Mouse (Mus musculus): ENCODE measurements around the gene Hsph1. TPM values are rescaled to one million over a fixed set of nuclear protein-coding genes. Genes with fewer than 3 reads are reported as not detected.

Gene Hsph1
- polyA plus RNA-seq, 1 experiment from 2014 or later = 92.0 TPM

GRCm38 (mm10) chr5:149637306-149637705 lies 1.1 kb upstream of the Hsph1 start:
- peak overlapping the region; percentile 81 for H3K4me2 ChIP-seq
- H3K27me3 ChIP-seq = no peaks in the 10 kb centered on the region
- no peaks in the 10 kb centered on the region for H3K9me3 ChIP-seq
- ATAC-seq (ENCODE audit: low FRiP score) = no peak
- no peak overlapping the region for H3K27ac ChIP-seq
- H3K9ac ChIP-seq = peak overlapping the region; percentile 70
- H3K4me1 ChIP-seq (replicated peaks) = peaks cover 22% of the 10 kb centered on the region
- peaks cover 8% of the 10 kb centered on the region for H3K36me3 ChIP-seq
- WGBS = 60% methylated on average over 8 of the region's 8 CpGs
- peak overlapping the region; percentile 74; the same call in 1 of the 2 replicates for H3K4me3 ChIP-seq

- Histone ChIP-seq H3K36me3 (peaks cover 25% of the 10 kb centered on the region), H3K4me1 (replicated peaks) (peaks cover 22% of the 10 kb centered on the region), H3K4me3 (peak overlapping the region; percentile 74), H3K27ac (peak overlapping the region; percentile 89), H3K9me3 (no peaks in the 10 kb centered on the region), H3K9ac (peak overlapping the region; percentile 84), H3K27me3 (no peaks in the 10 kb centered on the region), H3K4me2 (peak overlapping the region; percentile 81)
- WGBS = under 1% methylated on average over 24 of the region's 24 CpGs
- peak; percentile 4 for ATAC-seq (ENCODE audit: low FRiP score)
These were observed 620 bp downstream of the Hsph1 start for GRCm38 (mm10) chr5:149635556-149635955.

GRCm38 (mm10) chr5:149634409-149635035 lies 1.7 kb downstream of the Hsph1 start:
- peaks cover 36% of the 10 kb centered on the region for H3K36me3 ChIP-seq
- no peak overlapping the region for H3K27ac ChIP-seq
- WGBS = 80% methylated on average over 11 of the region's 11 CpGs
- peaks cover 22% of the 10 kb centered on the region for H3K4me1 ChIP-seq (replicated peaks)
- H3K4me3 ChIP-seq = peak overlapping the region; percentile 74
- ATAC-seq (ENCODE audit: low FRiP score) = no peak
- H3K4me2 ChIP-seq = peak overlapping the region; percentile 81
- no peaks in the 10 kb centered on the region for H3K9me3 ChIP-seq
- H3K27me3 ChIP-seq = no peaks in the 10 kb centered on the region
- H3K9ac ChIP-seq = peak overlapping the region; percentile 84

GRCm38 (mm10) chr5:149625547-149625946 lies 10.6 kb downstream of the Hsph1 start:
- H3K4me1 ChIP-seq (replicated peaks) = no peaks in the 10 kb centered on the region
- 92% methylated on average over 3 of the region's 3 CpGs for WGBS
- H3K36me3 ChIP-seq = peaks cover 94% of the 10 kb centered on the region
- H3K9me3 ChIP-seq = no peaks in the 10 kb centered on the region
- H3K9ac ChIP-seq = no peak overlapping the region
- ATAC-seq (ENCODE audit: low FRiP score) = no peak
- H3K4me2 ChIP-seq = no peak overlapping the region
- H3K27me3 ChIP-seq = no peaks in the 10 kb centered on the region
- H3K4me3 ChIP-seq = no peak overlapping the region
- no peak overlapping the region for H3K27ac ChIP-seq

- Histone ChIP-seq H3K4me1 (replicated peaks) (no peaks in the 10 kb centered on the region), H3K36me3 (peaks cover 94% of the 10 kb centered on the region), H3K4me3 (no peak overlapping the region), H3K4me2 (no peak overlapping the region), H3K27ac (no peak overlapping the region), H3K9ac (no peak overlapping the region), H3K27me3 (no peaks in the 10 kb centered on the region), H3K9me3 (no peaks in the 10 kb centered on the region)
- WGBS = 89% methylated on average over 8 of the region's 8 CpGs
- no peak for ATAC-seq (ENCODE audit: low FRiP score)
These were observed 12.1 kb downstream of the Hsph1 start for GRCm38 (mm10) chr5:149623815-149624675.

- no peak overlapping the region for H3K27ac ChIP-seq
- H3K36me3 ChIP-seq = peaks cover 96% of the 10 kb centered on the region
- ATAC-seq (ENCODE audit: low FRiP score) = no peak
- H3K4me2 ChIP-seq = no peak overlapping the region
- H3K4me1 ChIP-seq (replicated peaks) = no peaks in the 10 kb centered on the region
- no peak overlapping the region for H3K9ac ChIP-seq
- H3K4me3 ChIP-seq = no peak overlapping the region
- 67% methylated on average over 6 of the region's 6 CpGs for WGBS
- H3K27me3 ChIP-seq = no peaks in the 10 kb centered on the region
- H3K9me3 ChIP-seq = no peaks in the 10 kb centered on the region
These were observed 13.5 kb downstream of the Hsph1 start for GRCm38 (mm10) chr5:149622644-149623043.

- no peaks in the 10 kb centered on the region for H3K9me3 ChIP-seq
These were observed 14.0 kb downstream of the Hsph1 start for GRCm38 (mm10) chr5:149622152-149622551.

GRCm38 (mm10) chr5:149617776-149618425 lies 18.3 kb downstream of the Hsph1 start:
- Histone ChIP-seq H3K4me2 (no peak overlapping the region), H3K27ac (no peak overlapping the region), H3K9me3 (no peaks in the 10 kb centered on the region), H3K27me3 (no peaks in the 10 kb centered on the region), H3K36me3 (peaks cover 91% of the 10 kb centered on the region), H3K9ac (no peak overlapping the region), H3K4me3 (no peak overlapping the region), H3K4me1 (replicated peaks) (peaks cover 2% of the 10 kb centered on the region)
- no peak for ATAC-seq (ENCODE audit: low FRiP score)
- WGBS = 94% methylated on average over 6 of the region's 6 CpGs

More at GRCm38 (mm10) chr5:149622152-149622551, 14.0 kb downstream of the Hsph1 start:
- Histone ChIP-seq H3K27me3 (no peaks in the 10 kb centered on the region), H3K4me1 (replicated peaks) (no peaks in the 10 kb centered on the region), H3K9ac (peak overlapping the region; percentile 49; the same call in 1 of the 2 replicates), H3K4me2 (no peak overlapping the region), H3K4me3 (no peak overlapping the region), H3K36me3 (peaks cover 96% of the 10 kb centered on the region), H3K27ac (no peak overlapping the region)
- ATAC-seq (ENCODE audit: low FRiP score) = no peak
- 72% methylated on average over 7 of the region's 7 CpGs for WGBS

GRCm38 (mm10) chr5:149616817-149617216 lies 19.4 kb downstream of the Hsph1 start:
- H3K36me3 ChIP-seq = peaks cover 81% of the 10 kb centered on the region

GRCm38 (mm10) chr5:149616138-149616537 lies 20.0 kb downstream of the Hsph1 start:
- no peak for ATAC-seq (ENCODE audit: low FRiP score)
- 93% methylated on average over 1 of the region's 1 CpGs for WGBS
- H3K27ac ChIP-seq = no peak overlapping the region
- no peaks in the 10 kb centered on the region for H3K27me3 ChIP-seq
- no peak overlapping the region for H3K4me2 ChIP-seq
- no peak overlapping the region for H3K4me3 ChIP-seq
- H3K4me1 ChIP-seq (replicated peaks) = peaks cover 19% of the 10 kb centered on the region
- H3K36me3 ChIP-seq = peaks cover 74% of the 10 kb centered on the region
- H3K9ac ChIP-seq = no peak overlapping the region
- no peaks in the 10 kb centered on the region for H3K9me3 ChIP-seq

More at GRCm38 (mm10) chr5:149616817-149617216, 19.4 kb downstream of the Hsph1 start:
- Histone ChIP-seq H3K9ac (no peak overlapping the region), H3K9me3 (no peaks in the 10 kb centered on the region), H3K4me3 (no peak overlapping the region), H3K27ac (no peak overlapping the region), H3K27me3 (no peaks in the 10 kb centered on the region), H3K4me1 (replicated peaks) (peaks cover 13% of the 10 kb centered on the region), H3K4me2 (no peak overlapping the region)
- no peak for ATAC-seq (ENCODE audit: low FRiP score)
- 76% methylated on average over 10 of the region's 10 CpGs for WGBS

GRCm38 (mm10) chr5:149612740-149613139 lies 23.4 kb downstream of the Hsph1 start:
- H3K4me3 ChIP-seq = no peak overlapping the region
- 52% methylated on average over 10 of the region's 10 CpGs for WGBS
- peaks cover 40% of the 10 kb centered on the region for H3K36me3 ChIP-seq
- no peaks in the 10 kb centered on the region for H3K27me3 ChIP-seq
- no peak overlapping the region for H3K4me2 ChIP-seq
- no peaks in the 10 kb centered on the region for H3K9me3 ChIP-seq
- no peak overlapping the region for H3K9ac ChIP-seq
- peaks cover 19% of the 10 kb centered on the region for H3K4me1 ChIP-seq (replicated peaks)
- 0 out of 2 replicates have a peak, but pooled peaks have one; percentile 33 for ATAC-seq (ENCODE audit: low FRiP score)
- peak overlapping the region; percentile 60; the same call in 1 of the 2 replicates for H3K27ac ChIP-seq

- Histone ChIP-seq H3K9me3 (no peaks in the 10 kb centered on the region), H3K4me3 (no peak overlapping the region), H3K36me3 (peaks cover 34% of the 10 kb centered on the region), H3K4me2 (no peak overlapping the region), H3K27ac (0 out of 2 replicates have a peak overlapping the region, but pooled peaks have one; percentile 60), H3K9ac (no peak overlapping the region), H3K4me1 (replicated peaks) (peaks cover 19% of the 10 kb centered on the region), H3K27me3 (no peaks in the 10 kb centered on the region)
- WGBS = 85% methylated on average over 3 of the region's 3 CpGs
- no peak for ATAC-seq (ENCODE audit: low FRiP score)
These were observed 24.0 kb downstream of the Hsph1 start for GRCm38 (mm10) chr5:149612165-149612518.
